Mouse (Mus musculus) layer of hippocampus, postnatal 10 days (tissue): ENCODE results near the gene Fam221a. TPM values are rescaled to one million over a fixed set of nuclear protein-coding genes. Genes with fewer than 3 reads are reported as not detected.
A peak's percentile ranks its signal among the peaks of the same experiment; 100 is the strongest.

Experiments used
- DNase-seq, 2 experiments: peaks; one replicate each; pipeline ENCODE4 v3.0.0; 2021; ENCODE audit warnings: low spot score in 2 of 2
- long read RNA-seq: library from polyadenylated mRNA; stranded (forward); transcript quantifications from one replicate; pipeline ENCODE4 v2.0.0, GENCODE M21; 2023
- total RNA-seq, 2 experiments: library from RNA; stranded (reverse); gene quantifications; 2 replicates each; pipeline ENCODE4 v1.2.3; 2021

Gene Fam221a
- 1 to 10 TPM; 1.2 to 1.8 TPM for total RNA-seq
- long read RNA-seq, partial matches to known transcripts = 0 of 2 reads
- long read RNA-seq, other reads (novel, unspliced or antisense) = 1 of 2 reads

DNA sequence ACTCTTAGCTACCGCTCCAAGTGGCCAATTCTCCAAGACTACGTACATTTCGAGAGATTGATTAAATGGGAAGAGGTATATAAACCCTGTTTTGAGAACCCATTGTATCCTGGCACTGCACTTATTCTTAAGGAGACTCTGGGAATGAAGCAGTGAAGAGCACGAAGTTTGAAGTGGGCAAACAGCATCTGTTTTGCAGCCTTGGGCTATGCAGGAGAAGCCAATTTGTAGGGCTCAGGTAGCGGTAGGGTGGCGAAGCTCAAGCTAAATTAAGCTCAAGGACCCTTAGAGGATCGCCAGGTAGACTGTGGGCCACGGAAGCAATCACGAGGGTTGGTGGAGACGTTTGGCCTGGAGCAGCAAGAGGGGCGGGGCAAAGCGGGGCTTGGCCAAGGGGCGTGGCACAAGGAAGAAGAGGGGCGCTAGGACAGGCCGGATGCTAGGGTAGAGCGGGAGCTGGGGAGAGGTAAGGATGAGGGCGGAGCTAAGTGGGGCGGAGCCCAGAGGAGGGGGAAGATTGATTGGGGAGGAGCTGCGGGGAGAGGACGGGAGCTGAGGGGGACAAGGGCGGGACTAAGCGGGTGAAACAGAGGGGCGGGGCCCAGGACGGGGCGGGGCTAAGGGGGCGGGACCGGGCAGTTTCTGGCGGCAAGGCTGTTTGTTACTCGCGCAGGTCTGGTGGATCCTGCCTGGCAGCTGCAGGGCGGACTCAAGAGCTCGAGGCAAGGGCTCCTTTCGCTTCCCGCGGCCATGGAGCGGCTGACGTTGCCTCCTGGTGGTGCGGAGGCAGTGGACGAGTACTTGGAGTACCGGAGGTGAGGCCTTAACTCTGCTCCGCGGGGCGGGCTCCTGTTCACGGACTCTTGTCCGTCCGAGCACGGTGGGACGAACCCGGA lies at the start of gene Fam221a:
Gene Fam221a (plus strand): TSS at position 581 of the 896 bp plus-strand sequence.
- DNase-seq = peak; percentile 53 to 63

DNA sequence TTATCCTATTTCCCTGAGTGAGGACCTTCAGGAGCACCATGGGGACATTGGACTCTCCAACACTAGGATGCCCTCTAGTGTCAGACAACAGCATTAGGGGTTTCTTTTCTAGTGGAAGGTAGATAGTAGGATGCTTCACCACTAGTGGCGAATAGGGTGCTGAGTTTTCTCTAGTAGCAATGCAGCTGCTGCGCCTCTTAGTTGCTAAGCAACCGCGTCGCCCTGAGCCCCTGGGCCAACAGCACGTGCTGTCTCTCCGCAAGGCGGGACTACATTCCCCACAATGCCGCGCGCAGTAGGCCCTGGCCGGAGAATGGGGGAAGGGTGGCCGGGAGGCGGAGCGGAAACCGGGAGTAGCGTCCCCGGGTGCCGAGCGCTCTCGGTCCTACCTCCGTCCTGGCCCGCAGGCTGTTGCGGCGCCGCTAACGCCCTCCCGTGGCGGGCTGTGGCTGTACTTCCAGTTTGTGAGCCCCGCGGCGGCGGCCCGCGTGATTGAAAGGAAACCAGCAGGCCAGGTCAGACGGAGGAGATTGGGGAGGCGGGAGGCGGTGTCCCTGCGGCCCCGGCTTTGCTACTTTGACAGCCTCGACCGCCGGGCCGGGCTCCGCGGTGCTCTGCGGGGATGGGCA lies 48.5 kb upstream of the Fam221a start, which contains the start of gene Ccdc126:
Gene Ccdc126 (plus strand): TSS at position 309 of the 629 bp plus-strand sequence.
- peak; percentile 97 to 98 for DNase-seq

DNA sequence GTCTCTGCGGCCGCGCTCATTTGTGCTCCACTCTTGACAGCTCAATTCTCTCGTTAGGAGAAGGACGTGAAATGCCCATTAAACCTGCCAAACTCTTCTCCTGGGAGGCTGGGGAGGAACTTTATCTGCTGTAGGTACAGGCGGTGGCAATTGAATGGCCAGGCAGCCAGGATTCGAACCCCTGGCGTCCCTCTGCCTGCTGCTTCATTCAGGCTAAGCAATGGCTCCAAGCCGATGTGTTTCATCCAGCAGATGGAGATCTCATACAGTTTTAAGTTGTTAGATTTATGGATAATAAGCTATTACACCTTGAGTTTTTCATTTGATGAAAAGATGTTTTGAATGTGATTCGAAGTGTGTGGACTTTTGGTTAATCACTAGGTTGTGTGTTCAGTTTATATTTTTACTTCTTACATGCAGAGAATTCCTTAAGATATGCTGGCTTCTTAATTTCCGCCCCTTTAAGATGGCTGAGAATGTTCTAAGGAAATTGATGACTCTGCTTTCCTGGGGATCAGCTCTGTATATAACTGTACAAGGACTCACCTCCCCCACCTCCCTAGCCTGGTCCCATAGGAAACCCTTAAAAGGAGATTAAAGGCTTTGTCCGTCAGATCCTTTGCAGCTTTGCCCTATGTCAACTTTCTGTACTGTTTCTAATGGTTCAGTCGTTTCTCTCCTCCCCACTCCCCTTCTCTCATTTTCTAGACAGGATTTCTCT lies 47.8 kb upstream of the Fam221a start:
- no peak for DNase-seq

DNA sequence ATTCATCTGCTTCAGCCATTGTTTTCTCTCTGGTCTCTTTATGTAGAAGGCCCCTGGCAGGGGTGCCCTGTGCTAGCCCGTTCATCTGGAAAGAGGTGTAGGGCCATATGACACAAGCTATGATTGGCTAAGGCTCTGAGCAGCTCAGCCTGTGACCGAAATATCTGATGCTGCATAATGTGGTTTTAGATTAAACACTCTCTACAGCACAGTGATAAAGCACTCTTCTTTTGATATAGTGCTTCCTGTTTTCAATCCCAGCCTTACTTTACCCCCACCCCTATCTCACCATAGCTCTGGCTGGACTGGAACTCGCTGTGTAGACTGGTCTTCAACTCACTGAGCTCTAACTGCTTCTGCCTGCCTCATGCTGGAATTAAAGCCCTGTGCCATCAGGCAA lies 46.2 kb upstream of the Fam221a start:
- no peak for DNase-seq

DNA sequence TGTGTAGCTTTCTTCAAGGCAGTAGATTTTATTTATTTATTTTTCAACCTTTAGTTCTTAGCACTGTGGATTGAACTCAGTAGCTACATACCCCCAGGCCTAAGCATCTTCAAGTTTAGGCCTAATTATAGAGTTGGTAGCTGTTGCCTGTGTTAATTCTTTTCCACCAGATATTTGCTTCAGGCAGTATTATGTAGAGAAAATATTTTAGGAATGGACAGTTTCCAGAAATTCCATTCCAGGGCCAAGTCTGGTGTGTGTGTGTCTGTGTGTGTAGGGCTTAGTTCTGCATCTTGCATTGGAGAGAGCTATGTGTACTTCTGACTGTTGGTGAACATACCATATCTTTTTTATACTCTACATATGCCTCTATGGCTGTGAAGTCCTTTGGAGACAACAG lies 45.5 kb upstream of the Fam221a start:
- no peak for DNase-seq

DNA sequence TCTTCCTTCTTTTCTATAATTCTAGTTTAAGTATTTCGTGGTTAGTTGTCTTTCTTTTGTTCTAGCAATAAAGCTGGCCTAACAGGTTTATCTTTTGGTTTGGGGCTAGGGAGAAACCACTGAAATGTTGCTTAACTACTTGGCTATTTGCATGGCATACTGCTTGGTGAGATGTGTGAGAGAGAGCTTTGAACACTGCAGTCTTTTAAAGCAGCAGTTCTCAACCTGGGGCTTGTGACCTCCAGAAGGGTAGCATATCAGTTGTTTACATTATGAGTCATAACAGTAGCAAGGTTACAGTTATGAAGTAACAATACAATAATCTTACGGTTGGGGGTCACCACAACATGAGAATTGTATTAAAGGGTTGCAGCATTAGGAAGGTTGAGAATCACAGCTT lies 44.6 kb upstream of the Fam221a start:
- no peak for DNase-seq

DNA sequence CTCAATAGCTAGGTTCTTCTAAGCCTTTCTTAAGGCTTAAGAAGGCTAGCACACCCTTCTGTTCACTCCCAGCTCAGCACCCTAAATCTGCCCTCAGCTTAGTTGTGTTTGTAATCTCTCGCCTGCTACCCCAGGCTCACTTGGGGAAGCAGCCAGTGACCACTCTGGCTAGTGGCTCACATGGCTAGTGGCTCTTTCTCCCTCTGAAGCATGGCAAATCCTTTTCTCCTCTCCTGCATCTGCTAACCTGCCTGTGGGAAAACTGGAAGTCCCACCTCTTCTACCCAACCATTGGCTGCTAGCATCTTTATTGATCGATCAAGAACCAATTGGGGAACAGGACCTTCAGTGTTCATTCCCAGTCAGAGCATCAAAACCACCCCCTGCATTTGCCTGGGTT lies 43.0 kb upstream of the Fam221a start:
- no peak for DNase-seq

DNA sequence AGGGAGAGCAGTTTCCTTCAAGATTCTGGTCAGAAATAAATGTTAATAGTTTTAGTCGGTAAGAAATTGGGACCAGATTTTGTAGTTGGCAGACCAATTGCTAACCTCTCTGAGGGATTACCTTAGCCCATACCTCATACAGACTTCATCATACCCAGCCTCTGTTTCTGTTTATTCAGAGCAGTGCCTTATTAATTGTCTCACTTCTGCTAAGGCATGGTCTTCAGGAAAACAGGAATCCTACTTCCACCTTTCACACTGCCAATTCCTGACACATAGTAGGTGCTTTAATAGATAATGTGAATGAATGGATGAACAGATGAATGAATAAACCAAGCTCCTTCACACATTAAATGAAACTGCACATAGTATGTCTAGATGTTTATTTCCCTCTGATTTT lies 42.2 kb upstream of the Fam221a start:
- DNase-seq = no peak

DNA sequence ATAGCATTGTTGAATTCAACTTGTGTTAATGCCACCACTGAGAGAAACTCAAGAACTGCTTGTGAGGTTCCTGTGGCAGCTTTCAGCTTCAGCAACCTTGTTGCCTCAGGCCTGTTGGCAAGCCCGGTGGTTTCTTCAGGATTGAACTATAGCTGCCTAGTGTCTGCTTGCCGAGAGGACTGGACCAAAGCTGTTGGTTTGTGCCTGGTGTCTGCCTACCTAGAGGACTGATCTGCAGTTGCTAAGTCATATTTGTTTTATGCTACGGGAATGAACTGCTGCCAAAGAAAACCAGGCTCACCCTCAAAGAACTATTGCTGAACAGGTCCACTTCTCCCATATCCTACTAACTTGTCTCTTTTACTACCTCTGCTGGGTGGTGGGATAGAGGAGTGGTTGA lies 40.7 kb upstream of the Fam221a start:
- DNase-seq = no peak

DNA sequence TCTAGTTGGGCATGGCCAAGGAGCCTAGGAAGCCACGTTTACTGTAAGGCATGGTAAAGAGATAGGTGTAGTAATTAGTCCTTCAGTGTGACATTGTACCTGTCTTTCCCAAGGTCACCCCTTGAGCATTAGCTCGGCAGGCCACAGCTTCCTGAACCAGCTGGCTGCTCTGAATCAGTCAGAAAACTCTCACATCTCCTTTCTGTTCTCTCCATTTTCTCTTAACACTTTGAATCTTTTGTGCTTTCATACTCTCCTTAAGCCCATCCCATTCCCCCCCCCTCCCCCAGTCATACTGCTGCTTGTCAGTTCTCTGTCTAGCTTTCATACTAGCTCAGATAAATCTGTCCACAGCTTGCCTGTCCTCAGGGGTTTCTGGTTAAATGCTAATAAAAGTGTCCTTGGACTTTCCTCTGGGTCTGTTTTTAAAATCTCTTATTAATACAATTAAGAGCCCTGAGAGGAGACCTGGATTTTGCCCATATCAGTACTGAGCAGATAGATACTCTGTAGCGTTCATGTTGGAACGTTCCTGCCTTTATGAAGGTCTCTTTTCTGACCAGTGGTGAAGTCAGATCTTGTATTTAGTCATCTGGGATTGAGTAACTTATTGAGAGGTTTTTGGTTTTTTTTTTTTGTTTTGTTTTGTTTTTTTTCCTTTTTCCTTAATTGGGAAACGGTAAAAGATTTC lies 36.0 kb upstream of the Fam221a start:
- DNase-seq = no peak

DNA sequence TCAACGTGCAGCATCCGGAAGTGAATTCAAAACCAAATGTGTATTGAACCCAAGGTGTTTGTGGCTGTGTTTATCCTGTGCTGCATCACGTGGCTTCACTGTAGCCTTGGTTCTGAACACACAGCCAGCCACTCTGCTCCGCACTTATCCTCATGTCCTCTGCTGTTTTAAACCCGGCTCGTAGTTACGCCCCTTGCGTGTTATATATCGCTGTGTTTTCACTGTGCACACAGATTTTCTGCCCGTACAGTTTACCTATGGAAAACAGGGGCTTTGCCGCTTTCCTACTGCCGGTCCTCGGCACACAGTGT lies 35.5 kb upstream of the Fam221a start:
- no peak for DNase-seq

DNA sequence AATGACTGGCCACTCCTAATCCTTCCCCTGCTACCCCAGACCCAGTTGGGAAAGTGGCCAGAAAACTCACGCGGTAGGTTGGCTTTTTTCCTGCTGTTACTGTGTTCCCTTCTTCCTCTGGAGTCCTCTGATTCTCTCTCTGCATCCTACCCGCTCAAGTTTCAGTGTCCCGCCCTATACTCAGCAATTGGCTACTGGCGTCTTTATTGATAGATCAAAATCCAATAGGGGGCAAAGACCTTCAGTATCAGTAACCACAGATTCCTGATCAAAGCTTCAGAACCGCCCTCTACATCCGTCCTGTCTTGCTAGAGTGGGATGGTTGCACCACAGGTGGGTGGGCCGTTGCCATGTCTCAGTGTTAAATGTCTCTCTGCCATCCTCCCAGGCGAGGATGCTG lies 29.0 kb upstream of the Fam221a start:
- no peak for DNase-seq

DNA sequence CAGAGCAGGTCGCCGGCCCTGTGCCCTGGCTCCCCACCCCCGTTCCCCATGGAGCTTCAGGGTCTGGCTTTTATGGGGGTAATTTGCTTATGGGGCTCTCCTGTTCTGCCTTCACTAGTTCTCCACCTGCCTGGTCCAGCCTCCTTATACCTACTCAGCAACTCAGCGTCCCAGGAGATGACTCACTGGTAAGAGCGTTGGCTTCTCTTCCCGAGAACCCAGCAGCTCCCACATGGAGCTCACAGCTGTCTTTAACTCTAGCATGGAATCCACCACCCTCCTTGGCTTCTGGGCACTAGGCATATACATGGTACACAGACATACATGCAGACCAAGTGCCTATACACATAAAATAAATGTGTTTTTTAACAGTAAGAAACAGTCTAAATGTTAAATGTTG lies 28.4 kb upstream of the Fam221a start:
- DNase-seq = no peak

DNA sequence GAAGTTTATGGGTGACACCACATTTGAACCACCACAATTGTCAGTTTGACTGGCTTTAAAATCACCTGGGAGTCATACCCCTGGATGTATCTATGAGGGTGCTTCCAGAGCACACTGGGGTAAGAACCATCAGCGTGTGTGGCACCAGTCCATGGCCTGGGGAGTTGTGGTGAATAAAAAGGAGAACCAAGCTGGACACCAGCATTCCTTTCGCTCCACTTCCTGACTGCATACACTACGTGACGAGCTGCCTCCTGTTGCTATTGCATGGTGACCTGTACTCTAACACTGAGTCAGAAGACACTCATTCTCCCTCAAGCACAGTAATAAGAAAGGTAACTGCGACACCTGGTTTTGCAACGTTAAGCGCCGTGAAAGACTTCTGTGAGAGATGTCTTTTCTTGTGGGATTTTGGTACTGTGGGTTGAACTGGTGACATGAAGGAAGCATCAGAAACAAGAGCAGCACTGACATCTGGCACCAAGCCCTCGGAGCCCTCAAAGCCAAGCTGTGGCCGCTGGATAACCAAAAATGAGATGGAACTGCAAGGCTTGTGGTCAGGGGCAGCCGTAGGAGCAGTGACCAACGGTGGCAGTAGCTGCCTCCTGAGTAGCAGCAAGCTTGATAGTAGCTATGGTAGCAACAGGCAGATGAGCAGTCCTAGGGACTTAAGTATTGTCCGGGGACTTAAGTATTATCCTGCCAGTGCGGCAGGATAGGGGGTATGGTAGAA lies 23.6 kb upstream of the Fam221a start:
- no peak for DNase-seq

DNA sequence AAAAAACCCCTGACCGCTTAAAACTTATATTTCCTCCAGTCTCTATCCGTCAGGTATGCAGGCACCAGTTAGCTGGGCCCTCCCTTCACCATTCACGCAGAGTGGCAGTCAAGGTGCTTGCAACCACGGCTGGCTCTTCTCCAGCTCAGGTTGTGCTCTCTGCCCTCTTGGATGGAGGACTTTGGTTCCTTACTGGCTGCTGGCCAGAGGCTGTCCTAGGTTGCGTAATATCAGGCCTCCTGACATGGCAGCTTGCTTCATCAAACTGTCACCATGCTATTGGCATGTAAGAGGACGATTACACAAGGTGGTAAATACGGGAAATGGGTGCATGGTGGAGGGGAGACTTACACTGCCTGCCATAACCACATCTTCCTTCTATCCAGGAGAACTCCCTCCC lies 17.7 kb upstream of the Fam221a start:
- no peak for DNase-seq

DNA sequence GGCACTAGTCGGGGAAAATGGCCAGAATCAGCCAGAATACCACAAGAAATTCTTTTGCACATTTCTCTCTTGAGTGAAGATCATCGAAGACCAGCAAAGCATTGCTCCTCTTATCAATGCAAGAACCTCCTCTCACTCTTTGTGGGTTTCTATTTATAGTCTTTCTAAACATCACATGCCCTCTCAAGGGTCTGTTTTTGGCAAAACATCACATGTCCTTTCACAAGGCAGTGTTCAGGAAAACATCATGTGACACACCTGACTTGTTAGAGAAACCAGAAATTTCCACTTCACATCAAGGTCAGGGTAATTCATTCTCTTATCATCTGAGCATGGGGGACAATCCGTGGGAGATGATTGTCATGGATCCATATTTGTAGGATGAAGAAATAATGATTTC lies 12.9 kb upstream of the Fam221a start:
- DNase-seq = no peak

DNA sequence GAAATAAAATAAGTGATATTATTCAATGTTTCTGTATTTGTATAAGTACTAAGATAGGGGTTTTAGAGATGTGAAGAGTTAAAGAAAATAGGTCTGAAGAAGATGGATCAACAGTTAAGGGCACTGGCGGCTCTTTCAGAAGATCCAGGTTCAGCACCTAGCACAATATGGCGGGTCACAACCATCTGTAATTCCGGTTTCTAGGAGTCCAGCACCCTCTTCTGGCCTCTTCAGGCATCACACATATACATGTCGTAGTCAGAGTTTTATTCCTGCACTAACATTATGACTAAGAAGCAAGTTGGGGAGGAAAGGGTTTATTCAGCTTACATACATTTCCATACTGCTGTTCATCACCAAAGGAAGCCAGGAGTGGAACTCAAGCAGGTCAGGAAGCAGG lies 12.4 kb upstream of the Fam221a start:
- no peak for DNase-seq

DNA sequence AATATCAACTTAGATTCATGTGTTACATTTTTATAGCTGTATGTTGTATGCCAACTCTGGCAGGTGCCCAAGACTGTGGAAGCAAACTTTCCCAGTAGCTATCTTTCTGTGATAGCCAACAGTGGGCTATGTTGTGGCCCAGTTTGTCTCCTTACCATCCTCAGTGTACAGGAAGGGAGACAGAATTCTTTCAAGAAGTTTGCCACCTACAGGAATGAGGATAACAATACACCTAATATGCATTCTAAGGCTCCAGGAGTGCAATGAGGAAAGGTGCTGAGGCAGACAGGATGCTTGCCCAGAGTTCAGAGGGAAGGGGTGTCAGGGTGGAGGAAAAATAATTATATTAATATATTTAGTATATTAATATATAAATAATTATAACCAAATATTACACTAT lies 7.1 kb upstream of the Fam221a start:
- DNase-seq = no peak

DNA sequence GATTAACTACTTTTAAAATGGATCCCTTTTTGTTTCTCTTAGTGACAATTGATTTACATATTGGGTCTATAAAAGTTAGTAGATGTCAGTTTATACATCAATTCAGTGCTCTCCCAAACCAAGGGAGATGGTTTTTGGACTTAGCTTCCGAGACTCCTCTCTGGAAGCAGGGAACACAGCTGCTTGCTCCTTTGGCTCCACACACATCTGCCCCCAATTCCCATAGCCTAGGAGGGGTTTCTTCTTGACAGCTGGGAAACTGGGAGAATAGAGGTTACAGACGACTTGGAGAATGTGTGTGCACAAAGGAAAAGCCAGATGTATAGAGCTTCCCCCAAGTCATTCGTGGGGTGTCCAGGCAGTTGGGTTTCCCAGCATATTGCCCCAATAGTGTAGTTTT lies 673 bp downstream of the Fam221a start:
- DNase-seq = no peak

DNA sequence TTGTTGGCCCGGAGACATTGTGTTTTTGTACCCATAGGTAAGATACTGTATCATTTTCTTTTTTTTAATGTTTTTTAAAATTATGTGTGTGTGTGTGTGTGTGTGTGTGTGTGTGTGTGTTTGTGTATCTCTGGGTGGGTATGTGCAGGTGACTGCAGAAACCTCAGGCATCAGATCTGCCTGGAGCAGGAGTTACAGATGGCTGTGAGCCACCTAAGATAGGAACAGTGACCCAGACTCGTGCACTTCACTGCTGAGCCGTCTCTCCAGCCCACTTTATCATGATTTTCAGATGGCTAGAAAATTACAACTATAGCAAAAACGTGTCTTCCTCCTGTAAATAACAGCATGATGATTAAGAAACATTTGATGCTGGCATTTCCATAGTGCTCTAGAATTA lies 5.2 kb downstream of the Fam221a start:
- no peak for DNase-seq

DNA sequence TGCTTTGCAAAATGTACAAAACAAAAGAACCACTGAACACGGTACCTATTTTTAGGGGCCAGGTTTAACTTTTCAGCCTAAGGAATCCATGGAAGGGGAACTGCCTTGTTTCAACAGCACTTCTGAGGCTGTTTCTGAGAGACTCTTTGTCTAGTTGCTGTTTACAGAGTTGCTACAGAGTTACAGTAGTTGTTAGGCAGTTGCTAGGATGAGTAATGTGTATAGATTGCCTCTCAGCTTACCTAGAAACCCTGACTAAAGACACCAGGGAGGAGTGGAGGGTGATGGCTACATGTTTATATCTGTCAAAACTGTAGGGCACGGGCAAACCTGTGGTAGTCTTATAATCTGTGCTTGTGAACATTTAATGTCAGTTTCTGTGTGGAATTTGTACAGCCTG lies 6.4 kb downstream of the Fam221a start:
- no peak for DNase-seq
